Mouse (Mus musculus): ENCODE measurements around the gene Adrm1.

The Adrm1 gene

GRCm38 (mm10) chr2:180218677-180219076 lies 47.4 kb downstream of the Adrm1 start:
- no peak for DNase-seq (ENCODE audit: low spot score in 2 of 2)

- no peak for DNase-seq (ENCODE audit: low spot score in 2 of 2)
Observed at GRCm38 (mm10) chr2:180219145-180219943, 48.1 kb downstream of the Adrm1 start.

- no peak for DNase-seq (ENCODE audit: low spot score in 2 of 2)
Observed at GRCm38 (mm10) chr2:180220165-180220564, 48.9 kb downstream of the Adrm1 start.

GRCm38 (mm10) chr2:180221051-180221450 lies 49.8 kb downstream of the Adrm1 start:
- no peak for DNase-seq (ENCODE audit: low spot score in 2 of 2)

- DNase-seq (ENCODE audit: low spot score in 2 of 2), result no peak
Observed at GRCm38 (mm10) chr2:180222250-180222649, 51.0 kb downstream of the Adrm1 start.

- no peak for DNase-seq (ENCODE audit: low spot score in 2 of 2)
Observed at GRCm38 (mm10) chr2:180224647-180225043, 53.4 kb downstream of the Adrm1 start.

GRCm38 (mm10) chr2:180225044-180225761 lies 53.9 kb downstream of the Adrm1 start:
- DNase-seq (ENCODE audit: low spot score in 2 of 2), result no peak

Data from urinary bladder, postnatal 36 days (tissue).